Mouse (Mus musculus): Measurements from ENCODE around the gene Olfr592.

GRCm38 (mm10) chr7:103178240-103178639 is 6.4 kb upstream of the Olfr592 start, which contains the start of gene Olfr591:
- TF ChIP-seq CTCF (IDR thresholded peaks at IDR 0.05; ENCODE audit: extremely low read depth, insufficient read length, insufficient replicate concordance, low read depth, low read length) (no peak), POLR2A (IDR thresholded peaks at IDR 0.05; ENCODE audit: low read depth, low read length) (no peak)
